Mouse (Mus musculus): ENCODE measurements around the gene Tmem242.

Gene Tmem242

GRCm38 (mm10) chr17:5372951-5373350 is 67.1 kb downstream of the Tmem242 start:
- no peak for DNase-seq

- DNase-seq = no peak
These were observed 68.5 kb downstream of the Tmem242 start for GRCm38 (mm10) chr17:5371521-5371920.

- DNase-seq = no peak
These were observed 69.0 kb downstream of the Tmem242 start for GRCm38 (mm10) chr17:5371032-5371431.

GRCm38 (mm10) chr17:5365992-5366398 is 74.1 kb downstream of the Tmem242 start:
- no peak for DNase-seq
